Mouse (Mus musculus) kidney, embryonic 16.5 days (tissue): ENCODE results near the gene D130043K22Rik. TPM values are rescaled to one million over a fixed set of nuclear protein-coding genes. Genes with fewer than 3 reads are reported as not detected.
A peak's percentile ranks its signal among the peaks of the same experiment; 100 is the strongest.
"Not testable (repeated sequence)": the region's sequence is repeated elsewhere in the genome, so short reads cannot be mapped to it uniquely, and the experiment has no call there.

ENCODE experiments used
- ATAC-seq: fragments of 200-750 bp; cut with Nextera tagmentation; 2 replicates; pipeline ENCODE4 v1.8.0; 2017; ENCODE audit warnings: moderate TSS enrichment; ENCODE audit not compliant: low FRiP score, low TSS enrichment
- H3K27ac ChIP-seq: fragments of 300-500 bp; sonication (generic); 2 replicates; pipeline ENCODE4 v1.5.1; 2014; ENCODE audit warnings: low read length
- H3K27me3 ChIP-seq: fragments of 300-500 bp; sonication (generic); 2 replicates; pipeline ENCODE4 v1.6.1; 2014; ENCODE audit warnings: low read length, control low read depth, mixed read lengths; ENCODE audit not compliant: insufficient read depth
- H3K36me3 ChIP-seq: fragments of 300-500 bp; sonication (generic); 2 replicates; pipeline ENCODE4 v1.6.1; 2014; ENCODE audit warnings: low read length, control low read depth, mixed read lengths; ENCODE audit not compliant: insufficient read depth
- H3K4me1 ChIP-seq: fragments of 300-500 bp; sonication (generic); 2 replicates; pipeline ENCODE4 v1.6.1; 2014; ENCODE audit warnings: low read length, control low read depth, mixed read lengths; ENCODE audit not compliant: insufficient read depth
- H3K4me2 ChIP-seq: fragments of 300-500 bp; sonication (generic); replicated peaks from 2 replicates; pipeline ENCODE4 v1.6.1; 2014; ENCODE audit warnings: low read depth, low read length
- H3K4me3 ChIP-seq: fragments of 300-500 bp; sonication (generic); 2 replicates; pipeline ENCODE4 v1.5.1; 2014; ENCODE audit warnings: mild to moderate bottlenecking, low read length
- H3K9ac ChIP-seq: fragments of 300-500 bp; sonication (generic); replicated peaks from 2 replicates; pipeline ENCODE4 v1.6.1; 2014; ENCODE audit warnings: low read length
- H3K9me3 ChIP-seq: fragments of 300-500 bp; sonication (generic); 2 replicates; pipeline ENCODE4 v1.6.1; 2016; ENCODE audit warnings: low read length, control low read depth
- WGBS: fragments of 180-500 bp; shearing (Covaris S2); extraction: QIAGEN DNeasy Blood & Tissue Kit; methylation state at CpG from one replicate; pipeline ENCODE4 v1.1.7; 2014; 5-methylcytosine and 5-hydroxymethylcytosine counted together
- polyA plus RNA-seq: library from polyadenylated mRNA; unstranded; fragments of >200 nt; fragmentation: Nextera tagmentation; extraction: Ambion mirVana; gene quantifications from 2 replicates; pipeline ENCODE4 v1.2.1, GENCODE M21; 2015

The D130043K22Rik gene
- polyA plus RNA-seq, 1 experiment from 2014 or later, result 0.76 TPM

DNA sequence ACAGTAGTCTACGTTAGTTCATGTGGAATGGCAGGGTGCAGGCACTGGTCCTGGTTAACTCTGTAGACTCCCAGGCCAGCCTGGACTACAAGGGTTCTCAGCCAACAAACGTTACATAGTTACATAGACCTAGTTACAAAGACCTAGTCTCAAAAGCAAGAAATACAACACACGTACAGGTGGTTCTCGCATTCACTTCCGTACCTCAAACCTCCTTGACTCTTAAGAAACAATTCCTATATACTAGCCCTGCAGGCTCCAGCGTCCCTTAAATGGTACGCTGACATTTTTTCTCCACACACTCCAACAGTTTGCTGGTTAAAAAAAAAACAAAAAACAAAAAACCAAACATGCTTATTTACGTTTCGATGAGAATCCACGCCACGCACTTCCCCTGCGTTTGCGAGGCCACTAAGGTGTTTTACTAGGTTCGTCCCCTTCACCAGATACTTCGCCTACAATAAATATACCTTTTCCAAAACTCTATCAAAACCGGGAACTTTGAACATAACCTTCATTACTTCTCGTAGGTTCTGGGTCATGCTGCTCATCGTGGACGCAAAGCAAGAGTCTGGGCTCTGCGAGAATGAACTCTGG lies 14.1 kb upstream of the D130043K22Rik start:
- no peak for ATAC-seq
- Histone ChIP-seq H3K9ac (peak overlapping the region; percentile 95), H3K27ac (peak overlapping the region; percentile 92), H3K27me3 (no peaks in the 10 kb centered on the region), H3K4me1 (peaks cover 25% of the 10 kb centered on the region), H3K4me2 (peak overlapping the region; percentile 65), H3K9me3 (no peaks in the 10 kb centered on the region), H3K4me3 (peak overlapping the region; percentile 88), H3K36me3 (peaks cover 3% of the 10 kb centered on the region; the same call in 1 of the 2 replicates)
- WGBS, result 1% methylated on average over 20 of the region's 20 CpGs

DNA sequence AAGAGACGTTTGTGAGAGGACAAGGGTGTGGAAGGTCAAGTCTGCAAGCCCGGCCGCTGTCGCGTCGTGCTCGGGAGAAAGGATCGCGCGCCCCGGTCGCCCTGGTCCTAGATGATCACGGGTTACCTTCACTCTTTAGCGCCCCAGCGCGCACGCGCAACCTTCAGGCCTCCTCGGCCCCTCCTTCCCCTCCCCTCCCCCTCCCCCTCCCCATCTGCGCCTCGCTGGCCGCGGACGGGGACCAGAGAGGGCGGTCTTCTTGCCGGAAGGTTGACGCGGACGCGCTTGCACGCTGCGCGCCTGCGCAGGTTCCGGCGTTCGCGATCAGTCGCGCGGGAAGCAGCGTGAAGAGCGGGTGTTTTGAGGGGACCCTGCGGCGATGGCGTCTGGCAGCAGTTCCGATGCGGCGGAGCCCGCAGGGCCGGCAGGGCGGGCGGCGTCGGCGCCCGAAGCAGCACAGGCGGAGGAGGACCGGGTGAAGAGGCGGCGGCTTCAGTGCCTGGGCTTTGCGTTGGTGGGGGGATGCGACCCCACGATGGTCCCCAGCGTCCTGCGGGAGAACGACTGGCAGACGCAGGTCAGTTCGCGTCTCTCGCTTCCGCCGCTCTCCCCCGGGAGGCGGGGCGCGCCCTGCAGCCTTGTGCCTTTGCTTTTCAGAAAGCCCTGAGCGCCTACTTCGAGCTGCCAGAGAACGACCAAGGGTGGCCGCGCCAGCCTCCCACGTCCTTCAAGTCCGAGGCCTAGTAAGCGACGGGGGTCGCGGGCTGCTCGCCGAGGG lies 13.4 kb upstream of the D130043K22Rik start, which contains the start of the genes Acot13 and Tdp2:
Gene Acot13, minus strand, starts transcription at position 188 of the 778 bp plus-strand sequence.
Gene Tdp2, plus strand, starts transcription at position 327 of the 778 bp plus-strand sequence.
- peak; percentile 97 for ATAC-seq
- Histone ChIP-seq H3K27ac (peak within 1 kb of the TSS; percentile 95), H3K4me3 (peak within 1 kb of the TSS; percentile 88), H3K4me2 (peak within 1 kb of the TSS; percentile 83), H3K36me3 (peaks cover 4% of the 10 kb centered on the region; the same call in 1 of the 2 replicates), H3K4me1 (peaks cover 25% of the 10 kb centered on the region), H3K9ac (peak within 1 kb of the TSS; percentile 95), H3K27me3 (no peaks in the 10 kb centered on the region), H3K9me3 (no peaks in the 10 kb centered on the region)
- WGBS, result under 1% methylated on average over 85 of the region's 90 CpGs

DNA sequence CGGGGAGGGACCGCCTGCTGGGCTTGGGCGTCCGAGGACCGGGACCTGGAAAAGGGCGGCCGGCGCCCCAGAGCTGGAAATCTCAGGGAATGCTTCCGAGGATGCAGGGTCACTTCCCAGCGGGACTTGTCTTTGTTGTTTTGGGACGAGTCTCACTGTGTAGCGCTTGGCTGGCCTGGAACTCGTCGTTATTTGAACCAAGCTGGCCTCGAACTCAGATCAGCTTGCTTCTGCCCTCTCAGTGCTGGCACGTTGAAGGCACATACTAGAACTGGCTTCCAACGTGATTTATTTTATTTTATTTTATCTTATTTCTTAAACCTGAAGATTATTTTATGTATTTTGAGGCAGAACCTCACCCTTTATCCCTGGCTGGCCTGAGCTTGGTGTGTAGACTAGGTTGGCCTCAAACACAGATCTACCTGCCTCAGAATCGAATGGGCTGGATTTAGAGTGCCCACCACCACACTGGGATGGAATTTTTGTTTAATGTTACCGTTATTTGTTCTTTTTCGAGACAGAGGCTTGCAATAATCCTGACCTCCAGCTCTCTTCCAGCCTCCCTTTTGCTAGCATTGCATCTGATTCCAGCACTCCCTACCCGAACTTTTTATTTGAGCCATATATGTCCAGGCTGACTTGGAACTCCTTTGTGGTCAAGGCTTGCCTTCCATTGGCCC lies 12.7 kb upstream of the D130043K22Rik start:
- WGBS, result 4% methylated on average over 21 of the region's 21 CpGs
- Histone ChIP-seq H3K9me3 (no peaks in the 10 kb centered on the region), H3K27ac (peak overlapping the region; percentile 95), H3K4me3 (peak overlapping the region; percentile 88), H3K4me2 (peak overlapping the region; percentile 83), H3K4me1 (peaks cover 25% of the 10 kb centered on the region), H3K9ac (peak overlapping the region; percentile 95), H3K27me3 (no peaks in the 10 kb centered on the region), H3K36me3 (peaks cover 7% of the 10 kb centered on the region)
- ATAC-seq, result no peak

DNA sequence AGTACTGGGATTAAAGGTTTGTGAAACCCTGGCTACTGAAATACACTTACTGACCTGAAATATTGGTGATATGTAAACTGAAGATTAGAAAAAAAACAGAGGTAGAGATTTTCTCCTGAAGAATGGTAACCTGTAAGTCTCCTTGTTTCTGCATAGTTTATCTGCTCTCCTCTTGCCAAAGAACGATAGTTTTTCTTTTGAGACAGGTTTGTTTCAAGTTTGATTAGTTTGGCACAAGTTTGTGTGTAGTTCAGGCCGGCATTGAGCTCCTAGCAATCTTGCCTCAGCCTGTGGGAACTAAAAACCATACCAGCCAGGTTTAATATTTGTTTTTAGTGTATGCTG lies 12.2 kb upstream of the D130043K22Rik start:
- H3K9ac ChIP-seq, result peak overlapping the region; percentile 95
- no peak overlapping the region for H3K27ac ChIP-seq
- peaks cover 25% of the 10 kb centered on the region for H3K4me1 ChIP-seq
- no peaks in the 10 kb centered on the region for H3K9me3 ChIP-seq
- no peaks in the 10 kb centered on the region for H3K27me3 ChIP-seq
- peak overlapping the region; percentile 83 for H3K4me2 ChIP-seq
- ATAC-seq, result no peak
- peaks cover 11% of the 10 kb centered on the region for H3K36me3 ChIP-seq
- 18% methylated on average over 2 of the region's 2 CpGs for WGBS
- peak overlapping the region; percentile 88 for H3K4me3 ChIP-seq

DNA sequence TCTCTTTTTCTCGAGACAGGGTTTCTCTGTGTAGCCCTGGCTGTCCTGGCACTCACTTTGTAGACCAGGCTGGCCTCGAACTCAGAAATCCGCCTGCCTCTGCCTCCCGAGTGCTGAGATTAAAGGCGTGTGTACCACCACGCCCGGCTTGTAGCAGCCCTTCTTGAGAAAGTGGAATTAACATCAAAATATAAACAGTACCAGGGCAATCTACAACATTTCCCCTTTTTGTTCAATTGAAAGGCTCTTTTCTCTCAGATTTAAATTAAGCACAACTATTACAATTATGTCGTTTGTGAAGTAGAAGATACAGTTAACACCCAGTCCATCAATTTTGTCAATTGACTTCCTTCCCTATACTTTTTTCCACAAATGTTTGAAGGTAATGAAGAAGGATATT lies 7.2 kb upstream of the D130043K22Rik start:
- not testable (repeated sequence) for H3K4me3 ChIP-seq, ATAC-seq, H3K9ac ChIP-seq, H3K27me3 ChIP-seq, H3K9me3 ChIP-seq, H3K27ac ChIP-seq, H3K4me2 ChIP-seq
- H3K4me1 ChIP-seq, result peaks cover 20% of the 10 kb centered on the region
- WGBS, result 91% methylated on average over 8 of the region's 8 CpGs
- H3K36me3 ChIP-seq, result peaks cover 31% of the 10 kb centered on the region

DNA sequence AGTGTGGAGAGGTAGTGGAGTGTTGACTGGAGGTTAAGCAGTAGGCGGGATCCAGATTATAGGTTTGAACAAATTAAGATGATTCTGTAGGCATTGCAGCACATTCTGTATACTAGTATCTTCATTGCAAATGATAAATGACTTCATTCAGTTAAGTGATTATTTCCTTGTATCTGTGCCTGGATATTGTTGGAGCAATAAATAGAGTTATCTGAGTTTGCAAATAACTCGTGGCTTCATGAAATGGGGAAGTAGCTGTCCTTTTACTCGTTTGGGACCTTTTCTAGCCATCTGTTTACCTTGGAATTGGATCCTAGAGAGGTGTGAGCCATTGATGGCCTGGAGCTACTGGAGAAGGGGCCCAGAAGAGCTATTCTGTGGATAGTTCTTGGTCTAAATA lies 5.1 kb upstream of the D130043K22Rik start:
- no peaks in the 10 kb centered on the region for H3K9me3 ChIP-seq
- H3K27ac ChIP-seq, result no peak overlapping the region
- no peak overlapping the region for H3K4me3 ChIP-seq
- peaks cover 31% of the 10 kb centered on the region for H3K36me3 ChIP-seq
- no peak overlapping the region for H3K4me2 ChIP-seq
- ATAC-seq, result no peak
- no peaks in the 10 kb centered on the region for H3K27me3 ChIP-seq
- 48% methylated on average over 3 of the region's 3 CpGs for WGBS
- peaks cover 9% of the 10 kb centered on the region for H3K4me1 ChIP-seq
- no peak overlapping the region for H3K9ac ChIP-seq

DNA sequence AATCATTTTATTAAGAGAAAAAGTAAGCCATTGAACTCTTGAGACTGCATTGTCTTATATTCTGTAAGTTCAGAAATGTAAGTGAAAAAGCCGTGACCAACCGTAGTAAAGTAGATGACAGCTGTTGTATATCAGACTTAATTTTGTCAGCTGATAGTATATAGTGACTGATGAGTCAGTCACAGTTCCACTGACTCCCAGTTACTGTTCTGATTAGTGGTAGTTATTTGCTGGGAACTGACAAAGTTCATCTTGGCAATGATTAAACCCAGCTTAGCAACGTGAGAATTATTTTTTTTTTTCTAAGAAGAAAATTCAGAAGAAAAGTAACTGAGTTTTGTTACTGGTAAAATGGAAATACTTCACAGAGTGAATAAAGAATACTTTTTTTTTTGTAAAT lies 3.2 kb upstream of the D130043K22Rik start:
- Histone ChIP-seq H3K9ac (no peak overlapping the region), H3K4me1 (peaks cover 9% of the 10 kb centered on the region), H3K4me3 (no peak overlapping the region), H3K27ac (no peak overlapping the region), H3K4me2 (no peak overlapping the region), H3K9me3 (no peaks in the 10 kb centered on the region), H3K36me3 (peaks cover 26% of the 10 kb centered on the region), H3K27me3 (peaks cover 3% of the 10 kb centered on the region; the same call in 1 of the 2 replicates)
- WGBS, result 56% methylated on average over 3 of the region's 3 CpGs
- no peak for ATAC-seq

DNA sequence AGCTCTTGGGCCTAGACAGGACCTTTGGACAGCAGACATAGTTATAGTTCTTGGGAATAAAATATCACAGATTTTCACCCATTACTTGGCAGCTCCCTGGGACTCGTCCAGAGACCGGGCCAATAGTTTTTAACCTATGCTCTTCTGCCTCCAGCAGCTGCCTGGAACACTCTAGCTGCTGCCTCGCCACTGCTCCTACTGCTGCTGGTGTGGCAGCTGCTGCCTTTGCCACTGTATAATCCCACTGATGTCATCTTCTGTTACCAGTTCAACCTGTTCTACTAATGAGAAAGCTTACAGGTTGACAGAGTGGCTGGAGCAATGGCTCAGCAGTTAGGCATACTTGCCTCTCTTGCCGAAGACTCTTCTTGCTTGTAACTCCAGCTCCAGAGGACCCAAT lies 4.4 kb downstream of the D130043K22Rik start:
- Histone ChIP-seq H3K27ac (no peak overlapping the region), H3K4me3 (no peak overlapping the region), H3K27me3 (peaks cover 3% of the 10 kb centered on the region; the same call in 1 of the 2 replicates), H3K9me3 (no peaks in the 10 kb centered on the region), H3K4me2 (no peak overlapping the region), H3K36me3 (no peaks in the 10 kb centered on the region), H3K4me1 (peaks cover 6% of the 10 kb centered on the region), H3K9ac (no peak overlapping the region)
- no peak for ATAC-seq
- WGBS, result 78% methylated on average over 4 of the region's 4 CpGs

DNA sequence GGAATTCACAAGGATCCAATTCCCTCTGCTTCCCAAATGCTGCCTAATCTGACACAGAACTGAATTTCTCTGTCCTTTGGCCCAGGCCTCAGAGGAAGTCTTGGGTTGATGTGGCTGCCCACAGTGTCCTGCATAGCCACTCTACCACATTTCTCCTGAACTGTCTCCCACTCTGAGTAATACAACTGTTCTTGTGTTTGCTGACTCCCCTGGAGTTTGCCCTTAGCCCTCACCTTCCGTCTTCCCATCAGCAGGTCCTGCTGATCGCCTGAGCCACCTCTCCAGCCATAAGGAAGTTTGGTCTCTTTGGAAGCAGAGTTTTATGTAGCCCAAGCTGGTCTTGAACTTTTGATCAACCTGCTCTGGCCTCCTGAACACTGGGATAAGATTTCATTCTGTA lies 7.1 kb downstream of the D130043K22Rik start:
- Histone ChIP-seq H3K36me3 (no peaks in the 10 kb centered on the region), H3K9me3 (no peaks in the 10 kb centered on the region), H3K27ac (no peak overlapping the region), H3K4me3 (no peak overlapping the region), H3K9ac (no peak overlapping the region), H3K4me1 (no peaks in the 10 kb centered on the region), H3K4me2 (no peak overlapping the region), H3K27me3 (no peaks in the 10 kb centered on the region)
- no peak for ATAC-seq
- WGBS, result 93% methylated on average over 2 of the region's 2 CpGs
